Mouse (Mus musculus): ENCODE measurements around the gene Atg14. TPM values are rescaled to one million over a fixed set of nuclear protein-coding genes. Genes with fewer than 3 reads are reported as not detected.

The Atg14 gene
- polyA plus RNA-seq, 1 experiment from 2014 or later: 18.0 TPM

DNA sequence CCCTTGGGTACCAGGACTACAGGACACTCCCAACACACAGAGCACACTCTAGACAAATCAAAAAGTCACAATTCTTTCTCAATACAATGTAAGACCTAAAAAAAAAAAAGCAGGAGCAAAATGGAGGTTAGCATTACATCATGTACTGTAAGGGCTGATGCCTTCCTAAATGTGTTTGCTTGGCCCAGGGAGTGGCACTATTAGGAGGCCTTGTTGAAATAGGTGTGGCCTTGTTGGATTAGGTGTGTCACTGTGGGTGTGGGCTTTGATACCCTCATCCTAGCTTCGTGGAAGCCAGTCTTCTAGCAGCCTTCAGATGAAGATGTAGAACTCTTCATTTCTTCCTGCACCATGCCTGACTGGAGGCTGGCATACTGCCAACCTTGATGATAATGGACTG, 10.8 kb upstream of the Atg14 start:
- no peaks in the 10 kb centered on the region for H3K9me3 ChIP-seq (ENCODE audit: control insufficient read depth, low read length)
- no peak for ATAC-seq
- no peak overlapping the region for H3K27ac ChIP-seq (ENCODE audit: low read depth, low read length)
- H3K9ac ChIP-seq (ENCODE audit: low read depth, low read length): no peak overlapping the region
- H3K4me1 ChIP-seq (ENCODE audit: control insufficient read depth, insufficient read depth, low read depth, low read length): no peaks in the 10 kb centered on the region
- no peaks in the 10 kb centered on the region for H3K36me3 ChIP-seq (ENCODE audit: control insufficient read depth, insufficient read depth, low read length)
- 39% methylated on average over 1 of the region's 1 CpGs for WGBS
- H3K4me2 ChIP-seq (ENCODE audit: low read length): no peak overlapping the region
- H3K27me3 ChIP-seq (replicated peaks; ENCODE audit: control insufficient read depth, insufficient read depth, low read length): no peaks in the 10 kb centered on the region
- no peak overlapping the region for H3K4me3 ChIP-seq (ENCODE audit: low read length)

DNA sequence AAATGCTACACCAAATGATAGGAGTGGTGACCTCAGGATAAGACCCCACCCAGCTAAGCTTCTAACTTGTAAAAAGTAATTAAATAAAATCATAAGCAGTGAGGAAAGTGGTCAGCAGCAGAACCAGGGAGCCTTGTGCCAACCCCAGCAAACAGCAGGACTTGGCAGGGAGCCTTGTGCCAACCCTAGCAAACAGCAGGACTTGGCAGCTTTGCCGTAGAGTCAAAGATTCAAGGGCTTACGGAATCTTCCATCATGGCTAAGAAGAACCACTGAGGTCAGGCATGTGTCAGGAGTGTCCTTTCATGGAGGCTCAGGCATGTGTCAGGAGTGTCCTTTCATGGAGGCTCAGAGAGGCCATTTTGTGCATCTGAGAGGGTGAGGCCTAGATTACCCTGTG, 7.6 kb upstream of the Atg14 start:
- Histone ChIP-seq H3K9ac (ENCODE audit: low read depth, low read length) (no peak overlapping the region), H3K27ac (ENCODE audit: low read depth, low read length) (no peak overlapping the region), H3K4me1 (ENCODE audit: control insufficient read depth, insufficient read depth, low read depth, low read length) (no peaks in the 10 kb centered on the region), H3K4me3 (ENCODE audit: low read length) (no peak overlapping the region), H3K27me3 (replicated peaks; ENCODE audit: control insufficient read depth, insufficient read depth, low read length) (no peaks in the 10 kb centered on the region), H3K9me3 (ENCODE audit: control insufficient read depth, low read length) (no peaks in the 10 kb centered on the region), H3K36me3 (ENCODE audit: control insufficient read depth, insufficient read depth, low read length) (no peaks in the 10 kb centered on the region), H3K4me2 (ENCODE audit: low read length) (no peak overlapping the region)
- no peak for ATAC-seq
- 61% methylated on average over 2 of the region's 2 CpGs for WGBS

DNA sequence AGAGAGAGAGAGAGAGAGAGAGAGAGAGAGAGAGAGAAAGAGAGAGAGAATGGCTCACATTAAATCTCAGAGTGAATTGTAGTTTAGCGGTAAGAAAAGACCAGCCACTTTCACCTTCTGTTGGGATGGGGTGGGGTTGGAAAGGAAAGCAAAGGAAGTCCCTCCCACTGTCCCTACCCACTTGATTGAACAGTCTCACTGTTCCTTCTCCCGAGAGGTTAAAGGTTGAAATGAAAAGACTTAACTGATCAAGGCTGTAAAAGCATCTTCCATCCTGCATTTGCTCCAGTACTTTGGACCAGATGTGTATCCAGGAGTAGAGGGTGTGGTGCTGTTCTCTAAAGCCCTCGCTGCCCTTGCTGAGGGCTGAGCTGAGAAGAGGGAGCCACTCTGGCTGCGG, 6.2 kb upstream of the Atg14 start:
- no peaks in the 10 kb centered on the region for H3K27me3 ChIP-seq (replicated peaks; ENCODE audit: control insufficient read depth, insufficient read depth, low read length)
- H3K4me2 ChIP-seq (ENCODE audit: low read length): no peak overlapping the region
- no peak overlapping the region for H3K27ac ChIP-seq (ENCODE audit: low read depth, low read length)
- H3K4me3 ChIP-seq (ENCODE audit: low read length): no peak overlapping the region
- H3K9me3 ChIP-seq (ENCODE audit: control insufficient read depth, low read length): no peaks in the 10 kb centered on the region
- no peaks in the 10 kb centered on the region for H3K4me1 ChIP-seq (ENCODE audit: control insufficient read depth, insufficient read depth, low read depth, low read length)
- no peak for ATAC-seq
- H3K9ac ChIP-seq (ENCODE audit: low read depth, low read length): no peak overlapping the region
- H3K36me3 ChIP-seq (ENCODE audit: control insufficient read depth, insufficient read depth, low read length): no peaks in the 10 kb centered on the region
- WGBS: 66% methylated on average over 4 of the region's 4 CpGs

DNA sequence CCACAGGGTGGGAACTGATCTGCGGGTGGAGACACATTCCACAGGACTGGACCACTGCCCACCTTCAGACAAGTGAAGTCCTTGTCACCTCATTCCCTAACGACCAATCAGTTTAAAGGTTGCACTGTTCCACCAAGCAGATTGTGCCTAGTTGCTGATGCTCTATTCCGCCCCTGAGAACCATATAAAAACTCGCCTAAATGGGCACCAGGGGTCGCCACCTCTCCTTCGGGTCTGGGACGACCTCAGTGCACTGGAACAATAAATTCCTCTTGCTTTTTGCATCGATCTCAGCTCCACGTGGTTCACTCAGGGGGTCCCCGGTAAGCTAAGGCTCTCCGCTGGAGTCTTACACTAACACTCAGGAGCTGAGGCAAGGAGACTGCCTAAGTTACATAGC, 4.3 kb upstream of the Atg14 start:
- Histone ChIP-seq H3K9ac (ENCODE audit: low read depth, low read length) (no peak overlapping the region), H3K36me3 (ENCODE audit: control insufficient read depth, insufficient read depth, low read length) (no peaks in the 10 kb centered on the region), H3K4me1 (ENCODE audit: control insufficient read depth, insufficient read depth, low read depth, low read length) (no peaks in the 10 kb centered on the region), H3K4me2 (ENCODE audit: low read length) (no peak overlapping the region), H3K9me3 (ENCODE audit: control insufficient read depth, low read length) (no peaks in the 10 kb centered on the region), H3K27me3 (replicated peaks; ENCODE audit: control insufficient read depth, insufficient read depth, low read length) (no peaks in the 10 kb centered on the region), H3K27ac (ENCODE audit: low read depth, low read length) (no peak overlapping the region), H3K4me3 (ENCODE audit: low read length) (no peak overlapping the region)
- 70% methylated on average over 11 of the region's 11 CpGs for WGBS
- ATAC-seq: no peak

DNA sequence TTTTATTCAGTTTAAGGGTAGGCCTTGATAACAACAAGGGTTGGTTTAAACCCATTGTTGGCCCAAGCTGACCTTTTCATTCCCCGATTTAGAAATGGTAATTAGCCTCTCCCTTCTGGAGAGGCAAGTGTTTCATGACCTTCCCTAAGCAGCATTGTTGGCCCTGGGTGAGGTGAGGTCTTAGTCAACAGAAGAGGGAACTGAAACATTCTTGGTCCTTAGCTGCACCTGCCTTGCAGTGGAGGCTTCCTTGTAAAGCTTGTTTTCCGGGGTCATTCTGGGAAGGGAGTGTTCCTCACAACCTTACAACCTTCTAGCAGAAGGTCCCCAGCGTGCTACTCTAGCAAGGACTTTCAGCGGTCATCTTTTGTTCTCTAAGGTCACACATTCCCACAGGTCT, 2.3 kb upstream of the Atg14 start:
- Histone ChIP-seq H3K9me3 (ENCODE audit: control insufficient read depth, low read length) (no peaks in the 10 kb centered on the region), H3K4me3 (ENCODE audit: low read length) (no peak overlapping the region), H3K36me3 (ENCODE audit: control insufficient read depth, insufficient read depth, low read length) (no peaks in the 10 kb centered on the region), H3K27ac (ENCODE audit: low read depth, low read length) (no peak overlapping the region), H3K9ac (ENCODE audit: low read depth, low read length) (no peak overlapping the region), H3K27me3 (replicated peaks; ENCODE audit: control insufficient read depth, insufficient read depth, low read length) (no peaks in the 10 kb centered on the region), H3K4me2 (ENCODE audit: low read length) (no peak overlapping the region), H3K4me1 (ENCODE audit: control insufficient read depth, insufficient read depth, low read depth, low read length) (no peaks in the 10 kb centered on the region; the same call in 1 of the 2 replicates)
- 82% methylated on average over 4 of the region's 4 CpGs for WGBS
- ATAC-seq: no peak

DNA sequence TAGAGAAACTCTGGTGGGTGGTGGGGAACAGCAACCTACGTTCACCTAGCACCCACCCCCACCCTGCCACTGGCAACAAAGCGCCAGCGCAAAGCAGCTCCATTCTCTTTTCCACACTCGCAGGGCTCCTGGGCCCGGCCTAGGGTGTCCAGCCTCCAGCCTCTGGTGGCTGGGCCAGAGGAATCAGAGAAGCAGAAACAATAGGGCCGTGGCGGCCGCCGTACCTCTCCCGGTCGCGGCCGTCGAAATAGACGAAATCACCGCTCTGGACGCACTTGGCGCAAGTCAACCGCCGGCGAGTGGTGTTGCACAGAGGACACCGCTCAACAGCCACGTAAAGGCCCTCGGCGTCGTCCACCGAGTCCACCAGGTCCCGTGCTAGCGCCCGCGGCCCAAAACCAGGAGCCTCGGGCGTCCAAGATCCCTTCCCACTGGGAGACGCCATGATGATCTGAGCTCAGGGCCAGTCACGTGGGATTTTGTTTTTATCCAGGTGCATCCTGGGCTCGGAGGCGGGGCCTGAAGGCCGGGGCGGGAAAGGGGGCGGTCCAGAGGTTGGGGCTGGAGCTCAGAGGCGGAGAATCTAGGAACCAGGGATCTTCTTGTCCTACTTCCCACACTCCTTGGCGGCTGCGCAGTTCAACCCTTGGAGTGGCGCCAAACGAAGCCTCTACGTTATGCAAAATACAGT, 2.3 kb downstream of the Atg14 start:
- Histone ChIP-seq H3K36me3 (ENCODE audit: control insufficient read depth, insufficient read depth, low read length) (no peaks in the 10 kb centered on the region), H3K4me3 (ENCODE audit: low read length) (peak overlapping the region; percentile 66), H3K9ac (ENCODE audit: low read depth, low read length) (peak overlapping the region; percentile 88), H3K4me2 (ENCODE audit: low read length) (peak overlapping the region; percentile 90), H3K4me1 (ENCODE audit: control insufficient read depth, insufficient read depth, low read depth, low read length) (peaks cover 7% of the 10 kb centered on the region), H3K9me3 (ENCODE audit: control insufficient read depth, low read length) (no peaks in the 10 kb centered on the region), H3K27ac (ENCODE audit: low read depth, low read length) (peak overlapping the region; percentile 62), H3K27me3 (replicated peaks; ENCODE audit: control insufficient read depth, insufficient read depth, low read length) (no peaks in the 10 kb centered on the region)
- ATAC-seq: peak; percentile 99
- WGBS: under 1% methylated on average over 46 of the region's 46 CpGs

DNA sequence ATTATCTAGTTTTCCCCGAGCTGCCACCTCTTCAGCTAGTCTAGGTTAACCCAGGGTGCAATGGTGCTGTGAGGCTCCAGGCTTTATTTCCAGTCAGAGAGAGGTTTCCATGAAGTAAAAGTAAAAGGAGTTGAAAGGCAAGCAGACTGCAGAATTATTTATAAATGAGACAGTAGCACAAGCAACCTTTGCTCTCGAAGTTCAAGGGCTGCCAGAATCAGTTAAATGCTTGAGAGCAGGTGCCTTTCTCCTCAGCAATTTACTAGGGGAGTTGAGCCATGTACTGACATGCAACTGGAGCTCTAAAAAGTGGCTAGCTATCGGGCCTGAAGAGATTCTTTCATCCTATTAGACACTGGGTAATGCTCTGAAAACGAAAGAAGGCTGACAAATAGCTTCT, 7.3 kb downstream of the Atg14 start:
- Histone ChIP-seq H3K9ac (ENCODE audit: low read depth, low read length) (no peak overlapping the region), H3K4me3 (ENCODE audit: low read length) (no peak overlapping the region), H3K36me3 (ENCODE audit: control insufficient read depth, insufficient read depth, low read length) (peaks cover 4% of the 10 kb centered on the region), H3K27me3 (replicated peaks; ENCODE audit: control insufficient read depth, insufficient read depth, low read length) (no peaks in the 10 kb centered on the region), H3K27ac (ENCODE audit: low read depth, low read length) (no peak overlapping the region), H3K9me3 (ENCODE audit: control insufficient read depth, low read length) (no peaks in the 10 kb centered on the region), H3K4me2 (ENCODE audit: low read length) (no peak overlapping the region), H3K4me1 (ENCODE audit: control insufficient read depth, insufficient read depth, low read depth, low read length) (peaks cover 7% of the 10 kb centered on the region)
- WGBS: 83% methylated on average over 4 of the region's 4 CpGs
- no peak for ATAC-seq

DNA sequence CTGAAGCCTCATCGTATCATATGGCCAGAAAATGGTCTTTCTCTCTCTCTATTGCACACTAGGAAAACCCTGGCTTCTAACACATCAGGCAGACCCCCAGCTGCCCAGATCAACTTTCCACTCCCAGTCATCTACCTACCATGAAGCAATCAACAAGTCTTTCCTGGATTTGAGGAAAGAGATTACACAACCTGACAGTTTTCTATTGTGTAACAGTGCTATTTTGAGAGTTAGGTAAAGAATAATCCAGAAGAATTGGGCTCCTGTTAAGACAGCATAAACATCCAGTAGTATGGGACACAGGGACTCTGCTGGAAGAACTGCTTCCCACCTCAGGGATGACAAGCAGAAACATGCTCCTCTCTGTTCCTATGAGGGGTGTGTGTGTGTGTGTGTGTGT, 7.9 kb downstream of the Atg14 start:
- 97% methylated on average over 1 of the region's 1 CpGs for WGBS
- no peak overlapping the region for H3K27ac ChIP-seq (ENCODE audit: low read depth, low read length)
- H3K9me3 ChIP-seq (ENCODE audit: control insufficient read depth, low read length): no peaks in the 10 kb centered on the region
- peaks cover 4% of the 10 kb centered on the region for H3K36me3 ChIP-seq (ENCODE audit: control insufficient read depth, insufficient read depth, low read length)
- ATAC-seq: no peak
- no peak overlapping the region for H3K9ac ChIP-seq (ENCODE audit: low read depth, low read length)
- H3K4me1 ChIP-seq (ENCODE audit: control insufficient read depth, insufficient read depth, low read depth, low read length): peaks cover 6% of the 10 kb centered on the region
- no peaks in the 10 kb centered on the region for H3K27me3 ChIP-seq (replicated peaks; ENCODE audit: control insufficient read depth, insufficient read depth, low read length)
- H3K4me3 ChIP-seq (ENCODE audit: low read length): no peak overlapping the region
- H3K4me2 ChIP-seq (ENCODE audit: low read length): no peak overlapping the region

DNA sequence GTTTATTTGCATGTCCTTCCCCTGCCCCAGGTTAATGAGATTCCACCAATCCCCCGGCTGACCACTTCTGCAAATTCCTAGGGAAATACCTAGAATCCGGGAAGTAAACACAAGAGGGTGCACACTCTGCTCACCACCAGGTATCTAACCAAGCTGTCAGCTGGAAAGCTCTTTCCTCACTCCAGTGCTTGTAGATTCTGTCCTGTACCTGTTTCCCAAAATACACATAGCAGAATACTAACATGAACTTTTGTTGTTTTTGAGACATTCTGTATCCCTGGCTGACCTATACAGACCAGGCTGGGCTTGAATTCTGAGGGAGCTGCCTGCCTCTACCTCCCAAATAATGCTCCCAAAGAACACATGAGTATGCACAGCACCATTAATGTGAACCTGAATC, 9.7 kb downstream of the Atg14 start:
- WGBS: 84% methylated on average over 2 of the region's 2 CpGs

DNA sequence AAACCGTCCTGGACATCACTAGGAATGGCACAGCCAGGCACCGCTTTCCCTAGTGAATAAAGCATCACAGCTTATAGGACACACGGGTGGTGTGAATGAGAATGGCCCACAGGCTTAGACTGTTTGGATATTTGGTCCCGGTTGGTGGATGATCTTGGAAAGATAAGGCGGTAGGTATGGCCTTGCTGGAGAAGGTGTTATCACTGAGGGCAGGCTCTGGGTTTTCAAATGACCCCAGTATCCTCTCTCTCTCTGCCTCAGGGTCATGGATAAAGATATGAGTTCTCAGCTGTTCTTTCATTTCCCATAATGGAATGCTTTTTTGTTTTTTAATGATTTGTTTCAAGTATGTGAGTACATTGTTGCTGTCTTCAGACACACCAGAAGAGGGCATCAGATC, 15.2 kb downstream of the Atg14 start:
- no peak overlapping the region for H3K27ac ChIP-seq (ENCODE audit: low read depth, low read length)
- no peak for ATAC-seq
- WGBS: 95% methylated on average over 5 of the region's 5 CpGs
- no peaks in the 10 kb centered on the region for H3K27me3 ChIP-seq (replicated peaks; ENCODE audit: control insufficient read depth, insufficient read depth, low read length)
- no peak overlapping the region for H3K9ac ChIP-seq (ENCODE audit: low read depth, low read length)
- peaks cover 16% of the 10 kb centered on the region for H3K36me3 ChIP-seq (ENCODE audit: control insufficient read depth, insufficient read depth, low read length)
- no peaks in the 10 kb centered on the region for H3K4me1 ChIP-seq (ENCODE audit: control insufficient read depth, insufficient read depth, low read depth, low read length)
- H3K4me3 ChIP-seq (ENCODE audit: low read length): no peak overlapping the region
- H3K9me3 ChIP-seq (ENCODE audit: control insufficient read depth, low read length): no peaks in the 10 kb centered on the region
- H3K4me2 ChIP-seq (ENCODE audit: low read length): no peak overlapping the region

More for the DNA sequence above, 9.7 kb downstream of the Atg14 start:
- Histone ChIP-seq H3K9me3 (ENCODE audit: control insufficient read depth, low read length) (no peaks in the 10 kb centered on the region), H3K9ac (ENCODE audit: low read depth, low read length) (no peak overlapping the region), H3K27me3 (replicated peaks; ENCODE audit: control insufficient read depth, insufficient read depth, low read length) (no peaks in the 10 kb centered on the region), H3K27ac (ENCODE audit: low read depth, low read length) (no peak overlapping the region), H3K36me3 (ENCODE audit: control insufficient read depth, insufficient read depth, low read length) (peaks cover 4% of the 10 kb centered on the region), H3K4me2 (ENCODE audit: low read length) (no peak overlapping the region), H3K4me3 (ENCODE audit: low read length) (no peak overlapping the region), H3K4me1 (ENCODE audit: control insufficient read depth, insufficient read depth, low read depth, low read length) (no peaks in the 10 kb centered on the region)
- no peak for ATAC-seq

All from hindbrain, embryonic 16.5 days (tissue).